Mouse (Mus musculus) limb, embryonic 12.5 days (tissue): ENCODE measurements around the gene Zfp873. TPM values are rescaled to one million over a fixed set of nuclear protein-coding genes. Genes with fewer than 3 reads are reported as not detected.
"Not testable (repeated sequence)": the region's sequence is repeated elsewhere in the genome, so short reads cannot be mapped to it uniquely, and the experiment has no call there.

Experiments
- ATAC-seq: fragments of 200-750 bp; cut with Nextera tagmentation; 2 replicates; pipeline ENCODE4 v1.8.0; 2017; ENCODE audit warnings: low read depth, moderate TSS enrichment; ENCODE audit not compliant: insufficient number of reproducible peaks, insufficient read depth, low FRiP score, low TSS enrichment
- H3K27ac ChIP-seq: fragments of 300-500 bp; sonication (generic); 2 replicates; pipeline ENCODE4 v1.5.1; 2016; ENCODE audit warnings: mild to moderate bottlenecking, moderate library complexity
- H3K27me3 ChIP-seq: fragments of 300-500 bp; sonication (generic); 2 replicates; pipeline ENCODE4 v1.6.1; 2016; ENCODE audit warnings: mild to moderate bottlenecking, moderate library complexity
- H3K36me3 ChIP-seq: fragments of 300-500 bp; sonication (generic); 2 replicates; pipeline ENCODE4 v1.6.1; 2016; ENCODE audit warnings: mild to moderate bottlenecking, moderate library complexity
- H3K4me1 ChIP-seq: fragments of 300-500 bp; sonication (generic); replicated peaks from 2 replicates; pipeline ENCODE4 v1.6.1; 2016
- H3K4me2 ChIP-seq: fragments of 300-500 bp; sonication (generic); 2 replicates; pipeline ENCODE4 v1.6.1; 2016; ENCODE audit warnings: mild to moderate bottlenecking, moderate library complexity
- H3K4me3 ChIP-seq: fragments of 300-500 bp; sonication (generic); replicated peaks from 2 replicates; pipeline ENCODE4 v1.5.1; 2016; ENCODE audit warnings: mild to moderate bottlenecking
- H3K9ac ChIP-seq: fragments of 300-500 bp; sonication (generic); replicated peaks from 2 replicates; pipeline ENCODE4 v1.6.1; 2016; ENCODE audit warnings: mild to moderate bottlenecking, moderate library complexity
- H3K9me3 ChIP-seq: fragments of 300-500 bp; sonication (generic); 2 replicates; pipeline ENCODE4 v1.6.1; 2016; ENCODE audit warnings: mild to moderate bottlenecking, moderate library complexity
- WGBS: fragments of 180-500 bp; shearing (Covaris S2); methylation state at CpG from one replicate; pipeline ENCODE4 v1.1.7; 2016; 5-methylcytosine and 5-hydroxymethylcytosine counted together
- polyA plus RNA-seq: library from polyadenylated mRNA; unstranded; fragments of >200 nt; fragmentation: Nextera tagmentation; extraction: Ambion mirVana; gene quantifications from 2 replicates; pipeline ENCODE4 v1.2.1, GENCODE M21; 2016

Gene Zfp873
- polyA plus RNA-seq = 16.8 and 17.5 TPM in 2 replicates

DNA sequence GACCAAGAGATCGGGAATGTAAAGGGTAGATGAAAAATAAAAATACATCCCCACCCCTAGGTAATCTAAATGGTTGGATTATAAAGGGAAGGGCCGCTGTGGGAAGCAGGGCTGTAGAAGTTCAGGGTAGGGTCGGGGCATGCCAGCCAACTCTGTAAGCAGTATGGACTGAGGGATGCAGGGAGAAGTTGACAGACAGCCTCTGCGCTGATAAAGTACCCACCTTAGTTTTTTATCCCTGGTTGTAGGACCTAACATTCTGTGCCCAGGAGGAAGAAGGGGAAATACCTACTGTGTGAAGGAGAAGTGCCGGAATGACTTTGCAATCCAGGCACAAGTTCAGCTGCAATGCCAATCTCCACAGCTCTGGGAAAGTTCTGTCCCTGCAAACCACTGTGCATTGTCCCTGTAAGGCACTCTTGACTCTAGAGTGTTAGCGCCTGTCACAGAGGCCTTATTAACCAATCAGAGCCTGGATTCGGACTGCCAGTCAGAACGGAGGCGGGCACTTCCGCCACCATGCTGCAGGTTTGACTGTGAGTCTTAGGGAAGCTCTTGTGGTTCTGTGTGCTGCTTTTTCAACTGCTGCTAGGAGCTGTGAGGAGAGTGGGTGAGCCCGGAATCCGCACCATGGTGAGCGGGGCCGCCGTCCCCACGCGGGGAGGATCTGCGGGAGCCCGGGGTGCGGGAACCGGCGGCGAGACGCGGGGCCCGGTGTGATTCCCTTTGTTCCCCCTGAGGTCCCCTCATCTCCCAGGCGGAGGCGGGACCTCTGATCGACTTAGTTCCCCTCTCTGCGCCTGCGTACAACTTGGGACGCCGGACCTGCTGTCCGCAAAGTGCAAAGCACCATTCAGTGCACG, at the start of gene Zfp873:
Zfp873 (plus strand) TSS at position 527 of the 863 bp plus-strand sequence.
- WGBS = 10% methylated on average over 35 of the region's 35 CpGs
- H3K27ac ChIP-seq = peak within 1 kb of the TSS; percentile 95
- peaks cover 60% of the 10 kb centered on the region for H3K9me3 ChIP-seq
- no peaks in the 10 kb centered on the region for H3K27me3 ChIP-seq
- ATAC-seq = peak; percentile 99
- peak within 1 kb of the TSS; percentile 56 for H3K4me2 ChIP-seq
- H3K4me3 ChIP-seq = peak within 1 kb of the TSS; percentile 63
- peaks cover 31% of the 10 kb centered on the region for H3K36me3 ChIP-seq
- H3K9ac ChIP-seq = peak within 1 kb of the TSS; percentile 83
- no peaks in the 10 kb centered on the region for H3K4me1 ChIP-seq

DNA sequence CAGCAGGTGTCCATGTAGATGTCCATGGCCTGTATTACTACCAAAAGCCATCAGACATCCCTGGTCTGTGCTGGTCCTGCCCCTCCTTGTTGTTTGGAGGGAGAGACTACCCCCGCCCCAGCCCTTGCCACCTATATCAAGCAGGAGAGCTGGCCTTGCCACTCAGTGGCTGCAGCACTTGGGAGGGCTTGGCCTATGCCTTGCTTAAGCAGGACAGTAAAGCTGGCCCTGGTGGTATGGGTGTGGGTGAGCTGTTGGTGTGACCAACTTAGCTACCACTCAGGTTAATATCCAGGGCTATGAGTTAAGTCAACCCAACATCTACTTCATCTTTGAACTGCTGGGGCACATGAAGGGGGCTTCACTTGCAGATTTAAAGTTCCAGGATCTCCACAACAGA, 44.7 kb upstream of the Zfp873 start:
- not testable (repeated sequence) for H3K4me1 ChIP-seq, H3K9ac ChIP-seq, H3K4me3 ChIP-seq, H3K27ac ChIP-seq, ATAC-seq, H3K4me2 ChIP-seq, H3K27me3 ChIP-seq
- H3K9me3 ChIP-seq = peaks cover 42% of the 10 kb centered on the region
- peaks cover 32% of the 10 kb centered on the region for H3K36me3 ChIP-seq
- WGBS = 94% methylated on average over 1 of the region's 1 CpGs

DNA sequence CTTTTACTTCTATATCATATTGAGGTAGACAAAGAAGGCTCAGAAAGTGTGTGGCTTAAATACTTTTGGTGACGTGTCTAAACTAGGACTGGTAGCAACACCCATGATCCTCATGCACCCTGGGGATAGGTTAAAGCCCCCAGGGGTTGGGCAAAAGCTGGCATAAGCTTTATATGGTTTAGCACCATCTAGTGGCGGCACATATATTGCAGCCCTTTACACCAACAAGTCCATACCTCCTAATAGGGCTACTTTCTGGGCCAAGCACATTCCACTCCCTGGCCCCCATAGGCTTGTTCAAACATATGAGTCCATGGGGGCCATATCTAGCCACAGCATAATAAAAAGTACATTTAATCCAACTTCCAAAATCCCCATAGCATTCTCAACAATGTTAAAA, 43.1 kb upstream of the Zfp873 start:
- peaks cover 35% of the 10 kb centered on the region for H3K36me3 ChIP-seq
- ATAC-seq = not testable (repeated sequence)

DNA sequence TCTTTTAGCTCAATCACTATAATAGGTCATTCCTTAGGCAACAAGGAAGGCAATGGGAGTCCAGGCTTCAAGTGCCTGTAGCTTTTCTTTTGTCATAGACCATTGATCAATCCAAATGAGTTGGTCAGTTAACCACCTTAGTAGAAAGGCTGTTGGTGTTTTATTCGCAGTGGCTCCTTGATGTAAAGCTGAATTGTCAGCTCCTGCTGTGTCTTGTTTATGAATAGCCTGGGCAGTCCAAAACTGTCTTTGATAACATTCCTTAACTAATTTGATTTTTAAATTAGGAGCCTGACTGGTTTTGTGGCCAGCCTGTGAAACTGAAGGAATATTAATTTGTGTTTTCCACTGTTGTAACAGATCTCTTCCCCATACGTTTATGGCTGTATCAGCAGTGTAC, 5.7 kb upstream of the Zfp873 start:
- WGBS = 72% methylated on average over 2 of the region's 2 CpGs

More for the DNA sequence above, 43.1 kb upstream of the Zfp873 start:
- H3K9me3 ChIP-seq = peaks cover 54% of the 10 kb centered on the region
- 57% methylated on average over 2 of the region's 2 CpGs for WGBS
- H3K4me3 ChIP-seq, H3K9ac ChIP-seq, H3K27me3 ChIP-seq, H3K27ac ChIP-seq, H3K4me2 ChIP-seq, H3K4me1 ChIP-seq: not testable (repeated sequence)

GRCm38 (mm10) chr10:82046603-82047002, 1.3 kb upstream of the Zfp873 start:
- Histone ChIP-seq H3K4me3 (no peak overlapping the region), H3K4me2 (no peak overlapping the region), H3K27ac (no peak overlapping the region), H3K4me1 (no peaks in the 10 kb centered on the region), H3K27me3 (no peaks in the 10 kb centered on the region), H3K9me3 (peaks cover 49% of the 10 kb centered on the region), H3K9ac (no peak overlapping the region), H3K36me3 (peaks cover 20% of the 10 kb centered on the region; the same call in 1 of the 2 replicates)
- 86% methylated on average over 3 of the region's 3 CpGs for WGBS
- no peak for ATAC-seq

More for the DNA sequence above, 5.7 kb upstream of the Zfp873 start:
- Histone ChIP-seq H3K9ac (no peak overlapping the region), H3K4me3 (no peak overlapping the region), H3K36me3 (no peaks in the 10 kb centered on the region), H3K9me3 (peaks cover 21% of the 10 kb centered on the region), H3K4me1 (no peaks in the 10 kb centered on the region), H3K27me3 (no peaks in the 10 kb centered on the region), H3K4me2 (no peak overlapping the region), H3K27ac (no peak overlapping the region)
- ATAC-seq = no peak

DNA sequence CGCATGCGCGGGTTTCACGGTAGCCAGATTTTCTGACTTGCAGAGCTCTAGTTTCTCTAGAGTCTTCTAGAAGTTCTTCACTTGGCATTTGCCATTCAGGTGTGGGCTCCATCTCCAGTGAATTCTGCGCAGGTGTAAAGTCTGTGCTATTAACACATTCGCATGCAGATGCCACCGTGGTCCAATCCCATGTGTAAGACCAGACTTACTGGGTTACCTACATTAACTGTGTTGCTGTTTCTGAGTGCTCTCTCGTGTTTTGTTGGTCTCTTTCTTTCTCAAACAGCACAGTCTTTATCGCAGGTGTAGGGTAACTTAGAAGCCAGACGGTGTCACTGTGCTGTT, 509 bp downstream of the Zfp873 start:
- H3K4me1 ChIP-seq, H3K27me3 ChIP-seq: not testable (repeated sequence)
- Histone ChIP-seq H3K4me2 (peak overlapping the region; percentile 56), H3K9me3 (peaks cover 62% of the 10 kb centered on the region), H3K4me3 (peak overlapping the region; percentile 63), H3K9ac (peak overlapping the region; percentile 83; the same call in 1 of the 2 replicates), H3K27ac (peak overlapping the region; percentile 95; the same call in 1 of the 2 replicates), H3K36me3 (peaks cover 37% of the 10 kb centered on the region)
- WGBS = 26% methylated on average over 10 of the region's 10 CpGs
- 0 out of 2 replicates have a peak, but pooled peaks have one; percentile 22 for ATAC-seq

- WGBS = 15% methylated on average over 42 of the region's 42 CpGs
Observed at GRCm38 (mm10) chr10:82082728-82083621, 35.1 kb downstream of the Zfp873 start, which contains the start of gene BC024063. TSS of gene BC024063 (plus strand) at chr10:82083353.

DNA sequence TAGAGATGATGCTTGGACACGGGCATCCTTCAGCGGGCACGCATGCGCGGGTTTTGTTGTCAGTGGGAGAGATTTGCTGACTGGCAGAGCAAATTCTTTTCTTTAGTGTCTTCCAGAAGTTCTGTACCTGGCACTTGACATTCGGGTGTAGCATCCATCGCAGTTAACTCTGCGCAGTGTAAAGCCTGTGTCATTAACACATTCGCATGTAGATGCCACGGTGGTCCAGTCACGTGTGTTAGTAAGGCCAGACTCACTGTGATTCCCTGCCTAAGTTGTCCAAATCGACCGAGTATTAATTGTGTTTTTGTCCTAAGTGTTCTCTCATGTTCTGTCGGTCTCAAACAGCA, 35.7 kb downstream of the Zfp873 start:
- Histone ChIP-seq H3K4me3 (peak overlapping the region; percentile 49), H3K9ac (peak overlapping the region; percentile 60), H3K4me2 (peak overlapping the region; percentile 51), H3K27ac (peak overlapping the region; percentile 76; the same call in 1 of the 2 replicates), H3K9me3 (0 out of 2 replicates have a peak, but pooled peaks cover 15% of the 10 kb centered on the region)
- not testable (repeated sequence) for H3K27me3 ChIP-seq, ATAC-seq, H3K4me1 ChIP-seq, H3K36me3 ChIP-seq
- WGBS = 18% methylated on average over 14 of the region's 14 CpGs

More at GRCm38 (mm10) chr10:82082728-82083621, 35.1 kb downstream of the Zfp873 start, which contains the start of gene BC024063:
- H3K27ac ChIP-seq = peak within 1 kb of the TSS; percentile 76
- peak within 1 kb of the TSS; percentile 49 for H3K4me3 ChIP-seq
- peak within 1 kb of the TSS; percentile 51 for H3K4me2 ChIP-seq
- ATAC-seq = peak; percentile 94
- H3K4me1 ChIP-seq, H3K27me3 ChIP-seq, H3K36me3 ChIP-seq: not testable (repeated sequence)
- H3K9me3 ChIP-seq = 0 out of 2 replicates have a peak, but pooled peaks cover 15% of the 10 kb centered on the region
- H3K9ac ChIP-seq = peak within 1 kb of the TSS; percentile 60

Other genes with a start within 250 kb of the Zfp873 start
- gene Gm4767, start 235.9 kb upstream of the Zfp873 start, polyA plus RNA-seq = 2.9 and 3.7 TPM in 2 replicates
- gene Gm32687, start 184.2 kb upstream of the Zfp873 start, polyA plus RNA-seq = 9.7 and 9.8 TPM in 2 replicates
- gene Zfp781, start 117.6 kb upstream of the Zfp873 start, polyA plus RNA-seq = 4.4 and 4.8 TPM in 2 replicates
- 5.5 and 6.3 TPM in 2 replicates for gene BC024063, start 35.2 kb downstream of the Zfp873 start, polyA plus RNA-seq
- 5.5 and 6.3 TPM in 2 replicates for gene AU041133, start 79.9 kb downstream of the Zfp873 start, polyA plus RNA-seq
- 16.7 and 16.8 TPM in 2 replicates for gene Zfp938, start 193.2 kb downstream of the Zfp873 start, polyA plus RNA-seq